Mouse (Mus musculus) neural tube, embryonic 14.5 days (tissue): ENCODE measurements around the gene Mrpl44. TPM values are rescaled to one million over a fixed set of nuclear protein-coding genes. Genes with fewer than 3 reads are reported as not detected.

Source experiments
- ATAC-seq: fragments of 200-750 bp; cut with Nextera tagmentation; 2 replicates; pipeline ENCODE4 v1.8.0; 2017; ENCODE audit warnings: low read depth, mild to moderate bottlenecking, moderate TSS enrichment, moderate library complexity
- H3K27ac ChIP-seq: fragments of 300-500 bp; sonication (generic); 2 replicates; pipeline ENCODE4 v1.5.1; 2014; ENCODE audit warnings: low read depth, mild to moderate bottlenecking, control low read depth, low read length, moderate library complexity, mixed read lengths
- H3K27me3 ChIP-seq: fragments of 300-500 bp; sonication (generic); 2 replicates; pipeline ENCODE4 v1.6.1; 2014; ENCODE audit warnings: low read length; ENCODE audit not compliant: control insufficient read depth, insufficient read depth
- H3K36me3 ChIP-seq: fragments of 300-500 bp; sonication (generic); 2 replicates; pipeline ENCODE4 v1.6.1; 2014; ENCODE audit warnings: low read length, mixed read lengths; ENCODE audit not compliant: control insufficient read depth, insufficient read depth
- H3K4me1 ChIP-seq: fragments of 300-500 bp; sonication (generic); 2 replicates; pipeline ENCODE4 v1.6.1; 2014; ENCODE audit warnings: low read length; ENCODE audit not compliant: control insufficient read depth, insufficient read depth
- H3K4me2 ChIP-seq: fragments of 300-500 bp; sonication (generic); 2 replicates; pipeline ENCODE4 v1.6.1; 2014; ENCODE audit warnings: mild to moderate bottlenecking, low read depth, low read length, control low read depth
- H3K4me3 ChIP-seq: fragments of 300-500 bp; sonication (generic); 2 replicates; pipeline ENCODE4 v1.5.1; 2014; ENCODE audit warnings: low read depth, low read length, control low read depth, mixed read lengths
- H3K9ac ChIP-seq: fragments of 300-500 bp; sonication (generic); replicated peaks from 2 replicates; pipeline ENCODE4 v1.6.1; 2014; ENCODE audit warnings: low read depth, mild to moderate bottlenecking, control low read depth, low read length, mixed read lengths
- H3K9me3 ChIP-seq: fragments of 300-500 bp; sonication (generic); 2 replicates; pipeline ENCODE4 v1.6.1; 2016; ENCODE audit warnings: low read length; ENCODE audit not compliant: control insufficient read depth
- WGBS: fragments of 180-500 bp; shearing (Covaris S2); extraction: QIAGEN DNeasy Blood & Tissue Kit; methylation state at CpG from one replicate; pipeline ENCODE4 v1.1.7; 2014; 5-methylcytosine and 5-hydroxymethylcytosine counted together
- polyA plus RNA-seq: library from polyadenylated mRNA; unstranded; fragments of >200 nt; fragmentation: Nextera tagmentation; extraction: Ambion mirVana; gene quantifications from 2 replicates; pipeline ENCODE4 v1.2.1, GENCODE M21; 2014

Mrpl44 gene
- polyA plus RNA-seq, 1 experiment from 2014 or later, result 36.5 TPM

- 84% methylated on average over 4 of the region's 4 CpGs for WGBS
- Histone ChIP-seq H3K4me2 (no peak overlapping the region), H3K9me3 (no peaks in the 10 kb centered on the region), H3K27ac (no peak overlapping the region), H3K27me3 (no peaks in the 10 kb centered on the region), H3K36me3 (peaks cover 15% of the 10 kb centered on the region), H3K9ac (no peak overlapping the region), H3K4me1 (0 out of 2 replicates have a peak, but pooled peaks cover 4% of the 10 kb centered on the region), H3K4me3 (no peak overlapping the region)
- ATAC-seq, result no peak
These were observed 1.5 kb upstream of the Mrpl44 start for GRCm38 (mm10) chr1:79774164-79774780.

- no peak for ATAC-seq
- H3K27ac ChIP-seq, result no peak overlapping the region
- H3K4me2 ChIP-seq, result no peak overlapping the region
- H3K36me3 ChIP-seq, result peaks cover 45% of the 10 kb centered on the region
- no peaks in the 10 kb centered on the region for H3K9me3 ChIP-seq
- 0 out of 2 replicates have a peak, but pooled peaks cover 4% of the 10 kb centered on the region for H3K4me1 ChIP-seq
- H3K27me3 ChIP-seq, result no peaks in the 10 kb centered on the region
- WGBS, result 86% methylated on average over 11 of the region's 11 CpGs
- H3K4me3 ChIP-seq, result no peak overlapping the region
- no peak overlapping the region for H3K9ac ChIP-seq
These were observed 2.2 kb downstream of the Mrpl44 start for GRCm38 (mm10) chr1:79778011-79778410.

- H3K4me1 ChIP-seq, result no peaks in the 10 kb centered on the region
- no peak for ATAC-seq
- no peaks in the 10 kb centered on the region for H3K9me3 ChIP-seq
- H3K4me2 ChIP-seq, result no peak overlapping the region
- H3K9ac ChIP-seq, result no peak overlapping the region
- no peak overlapping the region for H3K4me3 ChIP-seq
- H3K27ac ChIP-seq, result no peak overlapping the region
- peaks cover 45% of the 10 kb centered on the region for H3K36me3 ChIP-seq
- H3K27me3 ChIP-seq, result no peaks in the 10 kb centered on the region
- 89% methylated on average over 3 of the region's 3 CpGs for WGBS
These were observed 6.6 kb downstream of the Mrpl44 start for GRCm38 (mm10) chr1:79782433-79782832.

- Histone ChIP-seq H3K9me3 (no peaks in the 10 kb centered on the region), H3K4me1 (no peaks in the 10 kb centered on the region), H3K4me2 (no peak overlapping the region), H3K27me3 (no peaks in the 10 kb centered on the region), H3K27ac (no peak overlapping the region), H3K36me3 (peaks cover 15% of the 10 kb centered on the region), H3K9ac (no peak overlapping the region), H3K4me3 (no peak overlapping the region)
- WGBS, result 68% methylated on average over 7 of the region's 7 CpGs
- peak; percentile 87 for ATAC-seq
These were observed 10.6 kb downstream of the Mrpl44 start for GRCm38 (mm10) chr1:79786267-79786927.

- H3K9me3 ChIP-seq, result no peaks in the 10 kb centered on the region
- H3K9ac ChIP-seq, result no peak overlapping the region
- H3K27me3 ChIP-seq, result no peaks in the 10 kb centered on the region
- H3K36me3 ChIP-seq, result no peaks in the 10 kb centered on the region
- no peak overlapping the region for H3K27ac ChIP-seq
- H3K4me1 ChIP-seq, result no peaks in the 10 kb centered on the region
- ATAC-seq, result no peak
- H3K4me3 ChIP-seq, result no peak overlapping the region
- 85% methylated on average over 3 of the region's 3 CpGs for WGBS
- no peak overlapping the region for H3K4me2 ChIP-seq
These were observed 21.3 kb downstream of the Mrpl44 start for GRCm38 (mm10) chr1:79797084-79797483.

- Histone ChIP-seq H3K27ac (no peak overlapping the region), H3K9me3 (no peaks in the 10 kb centered on the region), H3K27me3 (no peaks in the 10 kb centered on the region), H3K4me3 (no peak overlapping the region), H3K9ac (no peak overlapping the region), H3K36me3 (no peaks in the 10 kb centered on the region), H3K4me1 (no peaks in the 10 kb centered on the region), H3K4me2 (no peak overlapping the region; the same call in 1 of the 2 replicates)
- WGBS, result 19% methylated on average over 11 of the region's 11 CpGs
- peak; percentile 85; the same call in 1 of the 2 replicates for ATAC-seq
These were observed 27.1 kb downstream of the Mrpl44 start for GRCm38 (mm10) chr1:79802858-79803427.

- H3K27ac ChIP-seq, result peak overlapping the region; percentile 66
- no peaks in the 10 kb centered on the region for H3K27me3 ChIP-seq
- H3K36me3 ChIP-seq, result no peaks in the 10 kb centered on the region
- no peak overlapping the region for H3K4me3 ChIP-seq
- no peaks in the 10 kb centered on the region for H3K4me1 ChIP-seq
- ATAC-seq, result no peak
- 67% methylated on average over 7 of the region's 7 CpGs for WGBS
- H3K9me3 ChIP-seq, result no peaks in the 10 kb centered on the region
- H3K4me2 ChIP-seq, result 0 out of 2 replicates have a peak overlapping the region, but pooled peaks have one; percentile 11
- H3K9ac ChIP-seq, result no peak overlapping the region
These were observed 27.8 kb downstream of the Mrpl44 start for GRCm38 (mm10) chr1:79803614-79804013.

GRCm38 (mm10) chr1:79806865-79807264 is 31.0 kb downstream of the Mrpl44 start:
- ATAC-seq, result no peak

GRCm38 (mm10) chr1:79809447-79809846 is 33.6 kb downstream of the Mrpl44 start:
- no peak for ATAC-seq
- WGBS, result 81% methylated on average over 3 of the region's 3 CpGs
- Histone ChIP-seq H3K4me1 (no peaks in the 10 kb centered on the region), H3K27me3 (no peaks in the 10 kb centered on the region), H3K9me3 (no peaks in the 10 kb centered on the region), H3K36me3 (no peaks in the 10 kb centered on the region), H3K4me2 (no peak overlapping the region), H3K27ac (no peak overlapping the region), H3K4me3 (no peak overlapping the region), H3K9ac (no peak overlapping the region)

More at GRCm38 (mm10) chr1:79806865-79807264, 31.0 kb downstream of the Mrpl44 start:
- Histone ChIP-seq H3K9me3 (no peaks in the 10 kb centered on the region), H3K36me3 (no peaks in the 10 kb centered on the region), H3K4me2 (no peak overlapping the region), H3K9ac (no peak overlapping the region), H3K4me3 (no peak overlapping the region), H3K4me1 (no peaks in the 10 kb centered on the region), H3K27me3 (no peaks in the 10 kb centered on the region), H3K27ac (no peak overlapping the region)
- 59% methylated on average over 5 of the region's 5 CpGs for WGBS
